Mouse (Mus musculus) embryonic fibroblast, embryonic 13.5 days (primary cell): Measurements from ENCODE around the gene Myo1e. TPM values are rescaled to one million over a fixed set of nuclear protein-coding genes. Genes with fewer than 3 reads are reported as not detected.

ENCODE experiments used
- H3K27ac ChIP-seq: 2 replicates; pipeline ENCODE4 v1.5.1; 2012; ENCODE audit warnings: low read length, control low read depth, inconsistent platforms; ENCODE audit not compliant: insufficient read depth
- H3K4me1 ChIP-seq: 2 replicates; pipeline ENCODE4 v1.6.1; 2011; ENCODE audit warnings: low read length; ENCODE audit not compliant: control insufficient read depth, insufficient read depth
- H3K4me3 ChIP-seq: 2 replicates; pipeline ENCODE4 v1.5.1; 2011; ENCODE audit warnings: mild to moderate bottlenecking, control low read depth, low read length; ENCODE audit not compliant: insufficient read depth
- CTCF ChIP-seq: IDR thresholded peaks from 2 replicates; pipeline ENCODE4 v1.5.1; 2011; ENCODE audit warnings: mild to moderate bottlenecking, control low read depth, low read length, moderate library complexity, borderline replicate concordance; ENCODE audit not compliant: insufficient read depth
- POLR2A ChIP-seq: IDR thresholded peaks from 2 replicates; pipeline ENCODE4 v1.6.1; 2011; ENCODE audit warnings: low read depth, mild to moderate bottlenecking, control low read depth, low read length, moderate library complexity
- polyA plus RNA-seq: library from polyadenylated mRNA; stranded (reverse); fragments of >200 nt; gene quantifications from 2 replicates; pipeline ENCODE4 v1.2.4, GENCODE M21; 2011; ENCODE audit warnings: low read depth; ENCODE audit not compliant: missing spikeins, insufficient read length

The Myo1e gene
- polyA plus RNA-seq, 1 experiment = 43.6 TPM

DNA sequence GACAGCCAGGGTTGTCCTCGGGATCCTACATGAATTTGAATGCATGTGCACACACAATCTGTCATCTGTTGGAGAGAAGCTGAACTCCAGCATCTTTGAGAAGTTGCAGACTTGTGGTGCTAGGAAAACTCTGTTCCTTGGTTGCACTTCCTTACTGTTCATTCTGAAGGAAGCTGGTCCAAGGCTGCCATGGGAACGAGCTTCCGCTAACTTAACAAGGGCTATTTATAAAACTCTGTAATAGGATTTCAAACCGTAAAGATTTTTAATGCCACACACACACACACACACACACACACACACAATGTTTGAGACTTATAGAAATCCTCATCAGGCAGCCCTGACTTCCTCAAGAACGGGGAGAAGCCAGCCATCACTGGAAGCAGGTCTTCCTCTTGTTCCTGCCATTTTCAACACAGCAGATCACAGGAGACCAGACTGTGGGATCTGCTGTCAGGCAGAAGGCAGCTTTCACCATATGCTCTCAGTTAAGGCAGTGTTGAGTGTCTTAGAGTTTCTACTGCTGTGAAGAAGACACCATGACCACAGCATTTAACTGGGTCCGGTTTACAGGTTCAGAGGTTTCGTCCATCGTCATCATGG lies 194.9 kb downstream of the Myo1e start:
- no peak for TF ChIP-seq CTCF
- no peak for TF ChIP-seq POLR2A
- H3K4me3 ChIP-seq = no peak overlapping the region
- H3K27ac ChIP-seq = no peak overlapping the region
- H3K4me1 ChIP-seq = no peaks in the 10 kb centered on the region

- H3K4me1 ChIP-seq = no peaks in the 10 kb centered on the region
- H3K4me3 ChIP-seq = no peak overlapping the region
- H3K27ac ChIP-seq = no peak overlapping the region
- TF ChIP-seq CTCF = no peak
- TF ChIP-seq POLR2A = no peak
Observed at GRCm38 (mm10) chr9:70406596-70406995, 199.4 kb downstream of the Myo1e start.

DNA sequence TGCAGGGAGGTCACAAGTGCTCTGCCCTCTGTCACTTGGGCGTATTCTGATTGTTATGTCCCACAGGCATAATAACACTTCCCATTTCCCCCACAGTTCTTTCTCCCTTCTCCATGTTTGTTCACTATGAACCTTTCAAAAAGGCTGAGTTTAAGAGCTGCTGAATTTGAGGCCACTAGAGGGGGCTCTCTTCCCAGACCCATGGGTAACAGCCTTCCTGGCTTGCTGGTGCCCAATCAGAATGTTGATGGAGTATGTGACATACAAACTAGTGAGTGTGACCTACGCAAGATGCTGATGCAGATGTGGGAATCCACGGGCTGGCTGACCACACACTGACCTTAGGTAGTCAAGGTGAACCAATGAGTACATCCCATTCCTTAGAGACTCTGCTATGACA lies 201.6 kb downstream of the Myo1e start:
- TF ChIP-seq CTCF (no peak), POLR2A (no peak)

DNA sequence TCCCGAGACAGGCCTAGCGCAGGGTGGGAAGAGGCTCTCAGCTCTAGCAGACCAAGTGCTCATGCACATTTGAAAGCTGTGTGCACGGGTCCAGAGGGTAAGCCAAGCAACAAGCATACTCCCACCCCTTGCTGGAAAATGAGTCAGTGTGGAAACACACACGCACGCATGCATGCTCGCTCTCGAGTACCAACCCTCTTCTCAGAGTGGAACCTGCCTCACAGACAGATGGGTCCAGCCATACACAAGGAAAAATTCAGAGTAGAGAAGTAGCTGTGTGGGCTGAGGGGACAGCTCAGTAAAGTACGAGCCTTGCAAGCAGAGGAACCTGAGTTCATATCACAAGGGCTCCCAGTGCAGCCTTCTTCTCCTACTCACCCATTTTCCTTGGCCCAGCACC lies 202.6 kb downstream of the Myo1e start:
- TF ChIP-seq CTCF (no peak), POLR2A (no peak)
- H3K27ac ChIP-seq = no peak overlapping the region
- no peaks in the 10 kb centered on the region for H3K4me1 ChIP-seq
- no peak overlapping the region for H3K4me3 ChIP-seq

More for the DNA sequence above, 201.6 kb downstream of the Myo1e start:
- H3K4me1 ChIP-seq = no peaks in the 10 kb centered on the region
- H3K27ac ChIP-seq = no peak overlapping the region
- no peak overlapping the region for H3K4me3 ChIP-seq

DNA sequence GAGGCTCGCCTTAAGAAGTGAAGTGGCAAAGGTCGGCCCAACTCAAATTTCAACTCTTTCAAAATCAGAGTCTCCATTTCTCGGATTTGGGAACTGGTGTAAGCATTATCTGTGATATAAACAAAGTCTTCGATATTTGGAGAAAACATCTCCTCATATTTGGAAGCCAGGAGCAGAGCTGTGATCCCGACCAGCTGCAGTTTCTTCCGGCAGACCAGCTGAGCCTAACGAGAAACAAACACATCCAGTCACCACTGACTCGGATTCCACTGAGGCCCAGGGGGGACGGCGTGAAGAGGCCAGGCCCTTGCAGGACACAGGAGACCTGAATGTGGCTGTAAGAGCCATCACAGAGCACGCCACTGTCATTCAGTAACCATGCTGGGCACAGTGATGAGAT lies 203.5 kb downstream of the Myo1e start:
- H3K27ac ChIP-seq = no peak overlapping the region
- H3K4me3 ChIP-seq = no peak overlapping the region
- no peaks in the 10 kb centered on the region for H3K4me1 ChIP-seq
- TF ChIP-seq CTCF = no peak
- TF ChIP-seq POLR2A = no peak

DNA sequence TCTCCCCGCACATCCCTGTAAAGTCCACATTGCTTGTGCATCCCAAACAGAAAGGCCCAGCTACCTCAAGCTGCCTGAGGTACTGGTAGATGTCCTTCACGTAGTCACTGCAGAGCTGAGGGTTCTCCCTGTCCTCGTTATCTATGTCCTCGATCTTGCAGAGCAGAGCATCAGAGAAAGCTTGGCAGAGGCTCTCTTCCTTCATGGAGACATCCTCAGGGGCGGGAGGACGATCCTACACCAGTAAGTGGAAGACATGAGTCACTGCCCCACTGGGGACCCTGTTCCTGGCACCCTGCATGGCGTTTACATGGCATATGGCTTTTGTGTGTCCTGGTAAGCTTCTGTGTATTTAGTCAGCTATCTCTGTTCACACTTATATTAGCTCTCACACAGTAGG lies 205.9 kb downstream of the Myo1e start:
- H3K4me3 ChIP-seq = no peak overlapping the region
- H3K27ac ChIP-seq = no peak overlapping the region
- no peaks in the 10 kb centered on the region for H3K4me1 ChIP-seq
- TF ChIP-seq POLR2A = no peak
- no peak for TF ChIP-seq CTCF

DNA sequence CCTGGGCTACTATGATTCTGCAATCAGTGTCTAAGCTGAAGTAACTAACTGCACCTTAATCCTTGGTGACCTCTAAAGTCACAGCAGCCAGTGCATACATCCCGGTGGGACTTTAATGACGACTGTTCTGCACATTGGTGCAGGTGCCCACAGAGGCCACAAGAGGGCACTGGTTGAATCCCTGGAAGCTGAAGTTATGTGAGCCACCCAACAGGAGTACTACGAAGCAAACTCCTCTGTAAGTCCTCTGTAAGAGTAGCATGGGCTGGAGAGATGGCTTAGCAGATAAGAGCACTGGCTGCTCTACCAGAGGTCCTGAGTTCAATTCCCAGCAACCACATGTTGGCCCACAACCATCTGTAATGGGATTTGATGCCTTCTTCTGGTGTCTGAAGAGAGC lies 209.3 kb downstream of the Myo1e start:
- H3K27ac ChIP-seq = no peak overlapping the region
- H3K4me3 ChIP-seq = no peak overlapping the region
- no peaks in the 10 kb centered on the region for H3K4me1 ChIP-seq
- TF ChIP-seq POLR2A (no peak), CTCF (no peak)

- H3K4me3 ChIP-seq = peak within 1 kb of the TSS; percentile 56
- no peak for TF ChIP-seq CTCF
- peak; percentile 76 for TF ChIP-seq POLR2A
- H3K27ac ChIP-seq = no peak within 1 kb of the TSS
- no peaks in the 10 kb centered on the region for H3K4me1 ChIP-seq
Observed at GRCm38 (mm10) chr9:70421257-70422056, 214.3 kb downstream of the Myo1e start, which contains the start of gene Ccnb2. Gene Ccnb2, minus strand, starts transcription at chr9:70421547.

GRCm38 (mm10) chr9:70422661-70423060 lies 215.5 kb downstream of the Myo1e start:
- H3K27ac ChIP-seq = no peak overlapping the region
- no peak overlapping the region for H3K4me3 ChIP-seq
- TF ChIP-seq POLR2A (no peak), CTCF (no peak)
- H3K4me1 ChIP-seq = no peaks in the 10 kb centered on the region

DNA sequence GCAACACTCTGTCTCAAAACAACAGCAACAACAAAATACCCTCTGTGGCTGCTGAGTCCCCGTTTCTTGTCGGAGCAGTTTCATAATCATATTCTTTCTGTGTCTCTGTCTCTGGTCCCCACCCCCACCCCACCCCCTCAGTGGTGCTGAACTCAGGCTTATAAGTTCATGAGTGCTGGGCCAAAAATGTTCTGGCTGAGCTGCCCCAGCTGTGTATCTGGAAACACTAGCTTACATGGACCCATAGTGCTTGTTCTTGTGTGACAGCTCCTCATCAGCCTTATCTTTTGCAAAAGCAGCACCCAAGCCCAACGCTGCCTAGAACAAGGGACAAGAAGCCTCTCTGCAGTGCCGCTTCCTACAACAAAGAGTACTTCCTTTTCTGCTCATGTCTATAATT lies 232.8 kb downstream of the Myo1e start:
- Histone ChIP-seq H3K27ac (no peak overlapping the region), H3K4me1 (no peaks in the 10 kb centered on the region), H3K4me3 (no peak overlapping the region)
- no peak for TF ChIP-seq CTCF
- TF ChIP-seq POLR2A = no peak

GRCm38 (mm10) chr9:70449072-70449471 lies 241.9 kb downstream of the Myo1e start:
- H3K4me3 ChIP-seq = no peak overlapping the region
- no peak for TF ChIP-seq CTCF
- TF ChIP-seq POLR2A = no peak
- H3K27ac ChIP-seq = no peak overlapping the region
- H3K4me1 ChIP-seq = no peaks in the 10 kb centered on the region

Other genes with a start within 250 kb of the Myo1e start
- gene Bnip2, start 217.9 kb upstream of the Myo1e start, polyA plus RNA-seq = 174 and 184 TPM in 2 replicates
- gene Gtf2a2, start 194.8 kb upstream of the Myo1e start, polyA plus RNA-seq = 80.0 and 114 TPM in 2 replicates
- gene Gcnt3, start 169.3 kb upstream of the Myo1e start, polyA plus RNA-seq = not detected in 2 replicates
- gene Fam81a, start 64.8 kb upstream of the Myo1e start, polyA plus RNA-seq = 1.7 and 2.5 TPM in 2 replicates
- 36.9 and 57.8 TPM in 2 replicates for gene Ccnb2, start 214.2 kb downstream of the Myo1e start, polyA plus RNA-seq